Mouse (Mus musculus) G1E-ER4 (cell line): ENCODE data around the gene Ano8. TPM values are rescaled to one million over a fixed set of nuclear protein-coding genes. Genes with fewer than 3 reads are reported as not detected.

Experiments
- GATA1 ChIP-seq: IDR thresholded peaks from one replicate; pipeline ENCODE4 v1.8.0; 2012; ENCODE audit warnings: low read length, inconsistent platforms
- polyA plus RNA-seq: library from polyadenylated mRNA; stranded (reverse); fragments of >175 nt; gene quantifications from 2 replicates; pipeline ENCODE4 v1.2.3, GENCODE M21; 2012

Gene Ano8
- polyA plus RNA-seq, 1 experiment = 1.2 TPM

- TF ChIP-seq GATA1 = no peak
Observed at GRCm38 (mm10) chr8:71505979-71506378, 20.2 kb upstream of the Ano8 start.

GRCm38 (mm10) chr8:71505326-71505725 lies 19.6 kb upstream of the Ano8 start:
- TF ChIP-seq GATA1 = no peak

- TF ChIP-seq GATA1 = no peak
Observed at GRCm38 (mm10) chr8:71504349-71504748, 18.6 kb upstream of the Ano8 start.

GRCm38 (mm10) chr8:71498816-71499690 lies 13.3 kb upstream of the Ano8 start:
- no peak for TF ChIP-seq GATA1

- TF ChIP-seq GATA1 = no peak
Observed at GRCm38 (mm10) chr8:71497881-71498501, 12.2 kb upstream of the Ano8 start.

- TF ChIP-seq GATA1 = no peak
Observed at GRCm38 (mm10) chr8:71497077-71497645, 11.4 kb upstream of the Ano8 start.

- TF ChIP-seq GATA1 = no peak
Observed at GRCm38 (mm10) chr8:71496481-71496880, 10.7 kb upstream of the Ano8 start.

- TF ChIP-seq GATA1 = no peak
Observed at GRCm38 (mm10) chr8:71495811-71496210, 10.0 kb upstream of the Ano8 start.

GRCm38 (mm10) chr8:71495039-71495438 lies 9.3 kb upstream of the Ano8 start:
- no peak for TF ChIP-seq GATA1

GRCm38 (mm10) chr8:71488454-71488853 lies 2.7 kb upstream of the Ano8 start:
- no peak for TF ChIP-seq GATA1

- TF ChIP-seq GATA1 = no peak
Observed at GRCm38 (mm10) chr8:71487691-71488445, 2.1 kb upstream of the Ano8 start, which contains the start of gene Gtpbp3. TSS of gene Gtpbp3 (plus strand) at chr8:71488103.

- no peak for TF ChIP-seq GATA1
Observed at GRCm38 (mm10) chr8:71486136-71486529, 370 bp upstream of the Ano8 start.

GRCm38 (mm10) chr8:71484736-71485135 lies 1.0 kb downstream of the Ano8 start:
- no peak for TF ChIP-seq GATA1

- TF ChIP-seq GATA1 = no peak
Observed at GRCm38 (mm10) chr8:71483932-71484331, 1.8 kb downstream of the Ano8 start.

GRCm38 (mm10) chr8:71478943-71479342 lies 6.8 kb downstream of the Ano8 start:
- TF ChIP-seq GATA1 = no peak
